Mouse (Mus musculus) liver (tissue): Measurements from ENCODE around the gene Grid1.

Experiments
- DNase-seq: peaks from one replicate; pipeline ENCODE4 v3.0.0-alpha.2; 2020; ENCODE audit warnings: mixed read lengths

Grid1 gene

DNA sequence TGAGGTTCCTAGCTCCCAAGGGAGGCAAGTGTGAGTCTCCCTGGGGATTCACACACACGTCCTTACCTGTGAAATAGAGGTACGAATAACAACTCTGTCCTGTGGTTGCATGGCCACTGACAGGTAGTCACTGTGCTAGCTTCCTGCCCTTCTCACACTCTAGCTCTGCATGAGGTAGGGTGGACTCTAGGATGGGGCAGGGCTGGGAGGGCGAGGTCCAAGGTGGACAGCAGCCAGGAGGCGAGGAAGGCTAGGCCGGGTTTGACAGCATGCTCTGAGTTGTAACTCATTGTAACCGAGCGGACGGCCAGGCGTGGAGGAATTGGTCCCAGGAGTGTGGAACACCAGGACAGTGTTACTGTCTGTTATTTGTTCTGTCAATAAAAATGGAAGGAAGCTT is 101.4 kb downstream of the Grid1 start:
- DNase-seq, result no peak

DNA sequence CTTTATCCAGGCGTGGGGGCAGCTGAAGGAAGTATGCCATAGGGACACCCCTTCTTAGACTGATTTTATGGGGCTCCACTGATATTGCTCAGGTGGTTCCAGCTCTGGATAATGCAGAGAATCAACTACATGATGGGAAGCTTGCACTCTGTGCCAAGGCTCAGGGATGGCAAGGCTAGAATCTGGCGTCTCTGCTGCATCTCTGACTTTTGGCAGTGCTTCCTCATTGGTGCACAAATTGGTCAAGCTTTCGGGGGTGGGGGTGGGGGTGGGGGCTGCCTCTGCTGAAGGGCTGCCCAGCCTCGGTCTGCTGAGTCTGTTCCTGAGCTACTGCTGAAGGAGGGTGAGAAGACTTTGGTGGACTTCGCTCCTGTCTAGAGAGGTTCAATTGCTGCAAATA is 105.1 kb downstream of the Grid1 start:
- no peak for DNase-seq

DNA sequence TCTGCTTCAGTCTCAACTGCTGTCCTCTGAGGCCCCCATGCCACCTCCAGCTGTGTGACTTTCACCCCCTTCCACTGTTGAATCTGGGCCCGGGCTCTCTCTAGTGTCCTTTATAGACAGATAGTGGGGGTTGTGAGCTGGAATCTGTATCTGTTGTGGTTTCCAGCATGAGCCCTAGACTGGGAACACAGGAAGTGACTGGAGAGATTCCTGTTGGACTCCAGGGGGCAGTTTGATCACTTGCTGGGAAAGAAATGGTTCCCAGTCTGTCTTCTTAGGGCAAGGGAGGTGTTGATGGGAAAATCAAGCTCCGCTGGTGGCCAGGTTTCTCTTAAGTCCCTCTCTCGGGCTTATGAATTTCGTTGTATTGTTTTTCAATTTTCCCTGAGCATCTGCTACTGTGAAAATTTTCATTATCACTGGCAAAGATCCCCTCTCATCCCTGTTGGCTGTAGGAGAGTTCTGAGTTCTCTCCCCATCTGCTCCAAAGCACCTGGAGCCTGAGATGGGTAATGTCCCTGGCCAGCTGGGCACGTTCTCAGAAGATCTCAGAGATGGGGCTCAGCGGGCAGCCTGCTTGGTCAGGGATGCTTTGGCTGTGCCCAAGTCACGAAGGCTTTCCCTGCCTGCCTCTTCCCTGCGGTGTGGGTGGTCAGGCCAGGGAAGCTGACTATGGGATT is 110.3 kb downstream of the Grid1 start:
- DNase-seq, result no peak

DNA sequence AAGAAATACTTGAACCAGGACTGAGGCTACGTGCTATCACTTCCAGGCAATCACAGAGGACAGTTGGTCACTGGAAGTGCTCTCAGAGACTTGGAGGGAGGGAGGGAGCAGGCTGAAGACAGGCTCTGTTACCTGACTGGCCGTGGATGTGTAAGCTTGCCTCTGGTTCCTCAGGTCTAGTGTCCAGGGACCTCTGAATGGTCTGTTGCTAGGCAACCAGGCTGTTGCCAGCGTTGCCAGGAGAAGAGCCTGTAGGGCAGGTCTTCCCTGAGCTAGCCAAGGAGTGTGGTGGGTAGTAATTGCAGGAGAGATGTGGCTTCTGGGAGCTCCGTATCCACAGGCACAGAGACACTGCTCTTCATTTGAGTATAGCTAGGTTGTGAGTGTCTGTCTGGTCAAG is 113.3 kb downstream of the Grid1 start:
- DNase-seq, result no peak

DNA sequence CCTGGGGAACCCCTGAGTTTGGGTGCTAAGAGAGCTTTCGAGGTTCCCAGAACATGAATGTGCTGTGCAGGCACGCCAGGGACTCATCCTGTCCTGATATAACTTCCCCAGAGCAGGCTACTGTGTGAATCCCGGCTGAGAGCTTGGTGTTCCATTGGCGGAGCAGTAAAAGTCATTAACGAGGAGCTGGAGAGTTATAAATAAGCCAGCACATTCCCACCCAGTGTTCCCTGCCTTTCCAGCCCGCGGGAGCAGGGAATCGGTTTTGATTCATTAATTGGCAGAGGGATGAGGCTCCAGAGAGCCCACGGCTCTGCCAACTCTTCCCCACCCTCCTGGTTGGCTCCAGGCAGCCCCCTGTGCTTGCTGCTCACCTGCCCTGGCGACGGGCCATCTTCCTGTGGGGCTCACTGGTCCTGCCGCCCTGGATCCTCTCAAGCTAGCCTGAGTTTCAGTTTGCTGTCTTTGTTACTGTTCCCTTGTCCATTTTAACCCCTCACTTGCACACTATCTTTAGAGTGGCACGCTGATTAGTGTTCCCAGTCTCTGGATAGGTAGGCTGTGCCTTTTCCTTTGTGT is 116.4 kb downstream of the Grid1 start:
- DNase-seq, result no peak

DNA sequence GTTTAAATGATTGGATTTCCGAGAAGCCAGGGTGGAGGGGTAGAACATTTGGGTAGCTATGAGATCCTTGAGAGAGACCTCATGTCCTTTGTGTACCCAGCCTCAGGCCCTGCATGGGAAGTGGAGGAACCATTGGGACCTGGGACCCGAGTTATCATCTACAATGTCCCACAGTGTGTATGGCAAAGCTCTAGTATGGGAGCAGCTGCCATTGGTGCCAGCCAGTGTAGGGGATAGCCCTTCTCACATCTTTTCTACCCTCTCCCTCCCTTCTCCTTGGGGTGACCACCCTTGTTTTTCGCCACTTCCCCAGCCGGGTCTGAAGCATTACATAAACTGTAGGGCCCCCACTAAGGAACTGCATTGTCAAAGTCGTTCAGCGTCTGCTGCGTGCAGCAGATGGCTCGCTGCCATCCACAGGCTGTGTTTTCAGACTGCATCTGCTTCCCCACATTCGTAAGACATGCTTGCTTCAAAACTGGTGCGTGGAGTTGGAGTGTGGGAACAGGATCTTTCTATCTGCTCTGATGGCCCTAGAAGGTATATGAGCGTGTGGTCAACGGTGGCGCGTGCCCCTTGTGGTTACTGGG is 124.6 kb downstream of the Grid1 start:
- no peak for DNase-seq

DNA sequence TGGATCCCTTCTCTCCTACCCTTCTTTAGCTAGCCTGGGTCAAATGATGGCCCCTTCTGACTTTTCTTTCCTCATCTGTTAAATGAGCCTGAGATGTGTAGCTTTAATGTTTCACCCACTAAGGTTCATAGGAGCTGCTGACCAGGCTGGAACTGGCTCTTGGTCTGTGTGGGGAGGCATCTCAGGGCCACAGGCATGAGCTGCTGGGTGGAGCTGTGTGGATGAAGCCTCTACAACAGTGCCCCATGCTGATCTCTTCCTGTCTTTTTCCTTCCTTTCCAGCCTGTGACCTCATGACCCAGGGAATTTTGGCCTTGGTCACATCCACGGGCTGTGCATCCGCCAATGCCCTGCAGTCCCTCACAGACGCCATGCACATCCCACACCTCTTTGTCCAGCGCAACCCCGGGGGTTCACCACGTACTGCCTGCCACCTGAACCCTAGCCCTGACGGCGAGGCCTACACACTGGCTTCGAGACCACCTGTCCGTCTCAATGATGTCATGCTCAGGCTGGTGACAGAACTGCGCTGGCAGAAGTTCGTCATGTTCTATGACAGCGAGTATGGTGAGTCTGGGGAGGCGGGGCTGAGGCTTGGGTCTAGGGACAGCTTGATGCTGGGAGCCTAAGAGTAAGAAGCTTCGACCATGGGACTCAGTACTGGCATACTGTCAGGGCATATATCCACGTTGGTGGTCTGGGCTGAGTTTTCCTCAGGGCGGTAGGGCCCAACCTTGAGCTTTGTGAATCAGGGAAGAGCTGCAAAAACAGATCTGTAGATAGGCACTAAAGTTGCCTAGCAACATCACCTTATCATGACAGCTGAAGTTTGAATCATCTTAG is 125.8 kb downstream of the Grid1 start:
- no peak for DNase-seq

DNA sequence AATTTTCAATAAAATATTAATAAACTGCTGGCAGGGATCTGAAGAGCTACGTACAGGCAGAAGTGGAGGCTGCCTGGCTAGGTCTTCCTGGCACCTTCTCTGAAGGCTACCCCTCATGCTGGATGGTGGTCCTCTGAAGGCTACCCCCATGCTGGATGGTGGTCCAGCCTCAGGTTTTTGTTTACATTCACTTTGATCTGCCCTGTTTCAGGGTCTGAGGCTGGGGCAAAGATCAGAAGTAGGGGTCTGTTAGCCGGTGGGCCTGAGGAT is 126.3 kb downstream of the Grid1 start:
- no peak for DNase-seq

DNA sequence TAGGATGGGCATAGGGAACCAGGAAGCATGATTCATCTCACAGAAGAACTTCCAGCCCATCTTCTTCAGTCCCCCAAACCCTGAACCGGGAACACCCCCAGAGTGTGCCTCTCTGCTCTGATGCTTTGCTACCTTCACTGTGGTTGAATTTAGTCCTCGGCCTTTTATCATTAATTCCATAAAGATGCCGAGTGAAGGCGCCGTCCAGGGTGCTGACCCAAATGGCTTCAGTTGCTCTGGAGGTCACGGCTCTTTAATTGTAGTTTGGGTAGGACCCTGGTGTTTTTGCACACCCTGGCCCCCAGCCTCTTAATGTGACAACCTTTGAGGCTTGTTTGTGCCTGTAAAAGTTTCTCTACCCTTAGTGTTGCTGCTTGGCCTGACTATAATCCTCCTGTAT is 128.3 kb downstream of the Grid1 start:
- DNase-seq, result no peak

DNA sequence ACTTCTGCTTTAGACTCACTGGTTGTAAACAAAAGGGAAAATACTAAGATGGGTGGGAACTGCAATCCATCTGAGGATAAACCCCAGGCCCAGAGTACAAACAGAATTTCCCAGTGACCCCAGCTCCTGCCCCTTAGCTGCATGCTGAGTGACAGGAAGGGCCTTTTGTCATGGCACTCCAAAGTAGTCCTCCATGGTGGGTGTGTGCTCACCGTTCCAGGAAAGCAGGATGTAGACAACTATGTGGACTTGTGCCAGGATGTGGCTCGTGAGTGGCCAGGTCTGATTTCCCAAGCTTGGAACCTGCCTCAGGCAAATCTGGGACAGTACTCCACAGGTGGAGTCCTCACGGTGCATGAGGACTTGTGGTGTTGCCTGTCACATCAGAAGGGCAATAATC is 132.4 kb downstream of the Grid1 start:
- DNase-seq, result no peak

DNA sequence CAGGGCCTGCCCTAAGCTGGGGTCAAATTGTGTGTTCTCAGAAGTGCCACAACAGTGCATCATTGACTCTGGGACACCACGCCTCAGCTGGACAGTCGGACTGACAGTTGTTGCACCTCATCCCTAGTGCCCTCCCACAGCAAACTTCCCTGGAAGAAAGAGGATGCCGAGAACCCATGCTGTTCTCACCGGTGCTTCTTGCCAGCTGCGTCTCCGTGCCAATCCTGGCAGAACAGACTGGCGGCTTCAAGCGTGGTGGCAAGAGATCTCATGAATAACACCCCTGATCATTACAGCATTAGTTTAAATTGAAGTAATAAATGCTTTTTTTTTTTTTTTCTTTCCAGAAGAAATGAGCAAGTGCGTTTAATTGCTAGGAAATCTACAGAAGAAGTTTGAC is 133.7 kb downstream of the Grid1 start:
- no peak for DNase-seq

DNA sequence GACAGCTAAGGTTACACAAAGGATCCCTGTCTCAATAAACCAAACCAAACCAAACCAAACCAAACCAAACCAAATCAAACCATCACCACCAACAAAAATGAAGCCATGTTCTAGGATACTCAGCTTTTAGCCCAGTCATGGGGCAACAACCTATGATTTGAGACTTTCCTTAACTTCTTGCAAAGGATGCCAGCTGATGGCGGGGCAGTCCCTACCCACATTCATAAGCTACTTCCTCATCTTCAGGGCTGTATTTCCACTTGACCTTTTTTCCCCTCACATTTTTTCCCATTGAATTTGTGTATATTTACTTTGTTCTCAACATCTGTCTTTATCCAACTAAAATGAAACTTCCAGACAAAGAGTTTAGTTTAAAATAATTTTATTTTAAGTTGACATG is 135.8 kb downstream of the Grid1 start:
- no peak for DNase-seq

DNA sequence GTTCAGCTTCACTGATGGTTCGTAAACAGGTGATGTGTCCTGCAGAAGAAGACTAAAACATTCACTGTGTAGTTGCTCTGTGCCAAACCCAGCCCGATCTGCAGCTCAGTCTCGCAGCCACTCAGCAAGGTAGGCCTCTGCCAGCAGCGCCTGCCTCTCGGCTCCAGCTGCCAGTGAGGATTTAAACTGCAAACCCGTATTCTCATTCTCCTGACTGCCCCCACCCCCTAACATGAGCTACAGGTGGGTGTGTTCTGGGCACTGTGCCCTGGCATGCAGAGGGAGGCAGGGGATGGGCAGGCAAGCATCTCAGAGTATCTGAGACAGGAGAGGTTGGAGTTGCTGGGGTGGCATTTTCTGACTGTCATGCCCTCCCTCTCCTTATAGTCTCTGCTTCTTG is 140.3 kb downstream of the Grid1 start:
- no peak for DNase-seq

DNA sequence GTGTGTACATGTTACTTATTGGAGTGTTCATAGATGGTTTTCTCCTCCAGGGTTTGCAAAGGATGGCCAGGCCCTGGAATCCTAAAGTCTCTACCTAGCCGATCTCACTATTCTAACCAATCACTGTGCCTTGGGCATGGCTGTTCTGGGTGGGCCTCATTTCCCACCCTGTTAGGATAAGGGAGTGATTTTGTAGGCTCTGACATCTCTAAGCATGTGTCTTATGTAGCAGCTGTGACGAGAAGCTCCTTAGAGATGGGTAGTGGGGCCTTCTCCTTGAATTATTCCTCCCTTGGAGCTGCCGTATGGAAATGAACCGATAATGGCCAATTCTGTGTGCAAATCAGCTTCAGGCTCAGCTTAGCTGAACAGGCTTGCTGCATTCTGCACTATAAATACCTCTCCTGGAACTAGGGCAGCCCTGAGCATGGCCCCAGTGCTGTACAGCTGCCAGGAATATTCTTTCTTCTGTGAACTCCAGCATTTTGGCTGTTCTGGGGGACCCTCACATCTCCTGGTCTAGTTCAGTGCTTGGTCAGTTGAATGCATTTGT is 143.8 kb downstream of the Grid1 start:
- no peak for DNase-seq

DNA sequence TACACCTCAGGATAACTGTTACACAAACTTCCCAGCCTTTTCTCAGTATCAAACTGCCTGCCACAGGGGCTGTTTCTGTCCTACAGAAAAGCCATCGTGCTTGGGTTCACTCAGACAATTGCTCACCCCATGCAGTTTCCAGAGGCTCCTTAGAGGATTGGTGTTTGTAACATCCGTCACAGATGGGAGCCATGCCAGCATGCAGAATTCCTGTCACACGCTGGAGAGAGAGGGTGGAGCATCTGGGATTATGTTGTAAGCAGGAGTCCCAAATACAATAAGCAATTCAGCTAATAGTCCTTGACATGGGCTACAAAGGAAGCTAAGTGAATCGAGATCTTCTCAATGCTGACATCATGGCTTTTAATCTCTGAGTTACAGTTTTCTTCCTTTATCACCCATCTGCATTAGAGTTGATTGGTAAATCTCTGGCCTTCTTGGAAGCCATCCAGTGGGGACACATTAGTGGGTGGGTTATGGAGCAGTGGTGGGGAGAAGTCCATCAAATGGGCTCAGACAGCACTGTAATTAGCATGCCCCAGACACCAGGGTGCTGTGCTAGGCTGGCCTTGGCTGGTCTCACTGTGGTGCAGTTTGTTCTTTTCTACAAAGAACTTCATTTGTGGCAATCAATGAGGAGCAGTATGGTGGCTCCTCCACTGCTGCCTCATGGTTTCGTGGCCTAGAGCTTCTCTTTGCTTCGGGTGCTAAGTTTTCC is 149.4 kb downstream of the Grid1 start:
- DNase-seq, result no peak

DNA sequence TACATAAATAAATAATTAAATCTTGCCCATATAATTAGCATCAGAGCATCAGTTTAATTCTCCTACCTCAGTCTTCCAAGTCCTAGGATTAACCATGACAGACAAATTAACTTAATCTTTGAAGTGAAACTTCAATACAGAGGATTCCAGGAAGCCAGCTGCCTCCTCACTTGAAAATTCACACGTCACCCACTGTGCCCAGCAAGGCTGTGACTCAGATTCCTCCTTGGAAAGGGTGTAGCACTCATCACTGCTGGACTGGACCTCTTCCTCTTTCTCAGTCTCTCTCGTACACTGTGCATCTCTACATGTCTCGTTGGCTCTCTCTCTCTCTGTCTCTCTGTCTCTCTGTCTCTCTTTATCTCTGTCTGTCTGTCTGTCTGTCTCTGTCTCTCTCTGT is 153.0 kb downstream of the Grid1 start:
- no peak for DNase-seq

DNA sequence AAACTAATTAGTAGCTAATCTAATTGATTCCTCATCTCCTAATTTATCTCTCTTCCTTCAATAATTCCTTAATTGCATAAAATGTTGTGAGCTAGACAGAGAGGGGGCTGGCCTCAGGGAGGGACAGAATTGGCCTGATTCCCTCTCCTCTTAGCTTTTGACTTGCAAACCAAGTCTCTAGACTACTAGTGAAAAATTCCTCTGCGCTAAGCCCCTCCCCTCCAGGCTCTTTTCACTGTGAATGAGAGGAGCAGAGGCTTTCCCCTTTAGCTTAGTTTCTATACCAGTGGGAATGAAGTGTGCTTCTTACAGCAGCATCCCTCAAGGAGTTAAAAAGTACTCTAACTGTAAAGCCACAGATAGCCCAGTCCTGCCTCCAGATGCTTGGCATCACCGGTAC is 160.8 kb downstream of the Grid1 start:
- DNase-seq, result no peak

DNA sequence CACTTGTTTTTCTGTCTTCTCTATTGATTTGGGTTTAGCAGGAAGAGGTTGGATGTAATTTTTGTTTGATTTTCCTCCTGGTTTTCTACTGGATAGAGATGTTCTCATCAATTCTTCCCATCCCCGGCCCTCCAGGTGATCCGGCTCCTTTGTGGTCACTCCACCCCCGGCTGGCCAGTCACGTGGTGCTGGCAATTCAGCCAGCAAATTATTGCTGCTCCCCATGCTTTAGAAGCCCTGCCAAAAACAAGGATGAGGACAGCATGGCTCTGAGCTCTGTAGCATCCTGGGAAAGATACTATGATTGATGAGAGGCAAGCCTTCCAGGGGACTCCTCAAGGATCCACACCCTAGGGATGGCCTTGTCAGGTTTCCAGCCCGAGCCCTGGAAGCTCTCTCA is 169.2 kb downstream of the Grid1 start:
- DNase-seq, result no peak

DNA sequence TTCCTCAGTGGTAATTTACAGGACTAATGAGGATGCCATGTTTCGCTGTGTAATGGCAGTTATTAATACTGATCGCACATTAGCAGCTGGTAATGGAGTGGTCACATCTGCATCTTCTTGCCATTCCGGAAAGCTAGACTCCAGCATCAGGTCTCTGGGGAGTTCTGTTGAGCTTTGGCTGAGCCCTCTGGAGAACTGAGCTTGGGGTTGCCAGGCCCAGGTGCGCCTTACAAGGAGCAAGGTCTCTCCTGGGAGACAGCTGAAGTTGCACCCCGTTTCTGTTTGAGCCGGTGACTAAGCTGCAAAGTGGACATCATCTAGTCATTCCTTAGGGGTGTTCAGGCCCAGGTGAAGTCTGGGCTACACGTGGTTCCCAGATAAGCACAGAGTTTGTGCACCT is 186.8 kb downstream of the Grid1 start:
- DNase-seq, result no peak

DNA sequence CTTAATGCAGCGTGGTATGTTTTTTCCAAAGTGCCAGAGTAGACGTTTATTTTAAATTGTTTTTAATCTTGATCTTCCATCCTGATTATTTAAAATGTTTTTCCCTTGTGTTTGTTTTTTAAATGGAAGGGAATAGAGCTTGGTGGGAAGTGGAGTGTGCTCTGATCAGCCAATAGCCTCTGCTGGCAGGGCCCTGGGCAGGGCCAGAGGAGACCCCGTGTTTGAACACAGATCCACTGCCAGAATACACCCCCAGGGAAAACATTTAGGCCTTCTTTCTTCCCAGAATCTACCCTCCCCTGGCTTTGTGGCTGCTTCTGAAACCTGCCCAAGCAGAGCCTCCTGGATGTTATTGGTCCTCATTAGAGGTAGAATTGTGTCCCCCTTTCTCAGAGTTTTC is 188.8 kb downstream of the Grid1 start:
- DNase-seq, result no peak

DNA sequence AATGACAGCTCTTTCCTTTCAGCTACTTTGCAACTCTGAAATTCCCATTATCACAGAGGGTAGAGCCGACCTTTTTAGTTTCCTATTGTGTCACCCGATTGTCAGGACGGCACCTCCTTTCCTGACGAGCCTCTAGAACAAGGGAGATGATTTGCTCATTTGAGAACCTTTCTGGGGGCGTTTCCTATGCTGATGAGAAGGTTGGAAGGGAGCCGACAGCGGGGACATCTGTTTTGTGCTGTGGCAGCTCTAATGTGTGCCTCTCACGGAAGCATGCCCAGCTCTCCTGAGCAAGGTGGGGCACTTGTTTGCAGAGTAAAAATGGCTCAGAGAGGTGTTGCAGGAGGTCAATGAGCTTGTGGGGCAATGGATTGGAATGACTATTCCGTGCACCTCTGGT is 189.2 kb downstream of the Grid1 start:
- no peak for DNase-seq

DNA sequence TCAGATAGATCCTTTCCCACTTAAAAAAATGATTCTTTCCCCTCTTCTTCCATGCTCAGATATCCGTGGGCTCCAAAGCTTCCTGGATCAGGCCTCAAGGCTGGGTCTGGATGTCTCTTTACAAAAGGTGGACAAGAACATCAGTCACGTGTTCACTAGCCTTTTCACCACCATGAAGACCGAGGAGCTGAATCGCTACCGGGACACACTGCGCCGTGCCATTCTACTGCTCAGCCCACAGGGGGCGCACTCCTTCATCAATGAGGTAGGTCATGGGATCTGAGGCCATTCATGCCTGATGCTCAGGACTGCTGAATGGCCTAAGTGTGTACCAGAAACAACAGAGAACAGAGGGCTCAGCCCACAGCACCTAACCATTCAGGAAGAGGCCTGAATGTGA is 206.8 kb downstream of the Grid1 start:
- DNase-seq, result no peak

DNA sequence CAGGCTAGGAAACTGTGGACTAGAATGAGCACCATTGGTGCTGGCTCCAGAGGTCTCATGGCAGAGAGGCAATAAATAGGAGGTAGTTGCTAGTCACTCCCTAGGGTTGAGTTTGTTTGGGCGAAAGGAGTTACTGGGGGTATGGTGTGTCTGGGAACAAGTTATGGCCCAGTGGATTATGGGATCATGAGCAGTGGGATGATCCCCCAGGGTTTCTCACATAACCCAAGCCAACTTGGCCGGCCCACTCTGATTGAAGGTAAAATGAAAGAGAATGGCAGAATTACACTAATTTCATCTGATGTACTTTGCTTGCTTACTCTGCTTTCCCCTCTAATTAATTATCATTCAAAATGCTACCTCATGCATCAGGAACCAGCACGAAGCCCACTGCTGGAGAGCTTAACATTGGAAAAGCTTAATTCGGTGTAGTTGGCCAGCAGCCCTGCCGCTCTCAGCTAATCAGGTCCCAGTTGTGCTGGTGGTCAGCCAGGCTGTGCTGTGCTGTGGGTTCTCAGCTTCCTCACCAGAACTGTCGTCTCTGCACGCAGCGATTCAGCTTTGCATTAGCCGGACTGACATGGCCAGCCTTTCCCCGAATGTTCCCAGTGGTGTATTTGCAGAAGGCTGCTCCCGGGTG is 207.7 kb downstream of the Grid1 start:
- no peak for DNase-seq
